Mouse (Mus musculus): Measurements from ENCODE around the gene Ccdc163. TPM values are rescaled to one million over a fixed set of nuclear protein-coding genes. Genes with fewer than 3 reads are reported as not detected.

Gene Ccdc163
- total RNA-seq, 2 experiments from 2014 or later, result 4.2 to 7.6 TPM

DNA sequence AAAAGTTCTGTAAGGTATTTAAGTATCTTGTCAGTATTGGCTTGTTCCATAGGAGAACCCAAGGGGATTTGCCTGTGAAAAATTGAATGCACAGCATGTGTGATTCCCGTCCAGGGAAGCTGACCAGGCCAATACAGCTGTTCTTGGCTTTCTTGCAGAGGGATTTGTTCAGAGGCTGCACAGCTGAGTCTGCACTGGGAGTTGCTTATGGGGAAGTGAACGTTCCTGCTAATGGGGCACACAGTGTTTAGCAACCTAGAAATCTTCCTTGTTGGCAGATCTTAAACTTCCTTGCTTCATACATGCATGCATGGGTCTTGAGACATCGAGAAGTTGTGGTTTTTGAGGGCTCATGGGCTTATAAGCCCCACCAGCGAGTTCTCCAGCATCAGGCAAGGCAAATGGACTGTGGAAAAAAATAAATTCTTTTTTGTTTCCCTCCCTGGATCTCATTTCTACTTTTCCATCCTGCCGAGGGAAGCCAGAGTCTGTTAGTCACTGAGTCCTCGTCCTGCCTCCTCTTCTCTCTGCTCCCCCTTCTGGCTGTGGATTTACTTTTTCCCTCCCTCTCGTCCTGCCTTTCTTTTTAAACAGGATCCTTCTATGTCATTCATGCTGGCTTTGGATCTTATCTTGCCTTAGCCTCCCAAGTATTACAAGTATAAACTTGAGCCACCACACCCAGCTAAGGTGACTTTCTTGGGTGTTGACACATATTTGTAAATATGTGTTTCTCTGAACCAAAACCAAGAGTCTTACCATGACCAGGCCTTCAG lies 79.9 kb downstream of the Ccdc163 start:
- peak overlapping the region; percentile 41 for H3K27ac ChIP-seq
- intact Hi-C loops (cut with DNase I), result no loop called here
- TF ChIP-seq CTCF (IDR thresholded peaks at IDR 0.05), result peak; percentile 30
- no peak for DNase-seq (ENCODE audit: extremely low spot score in 1 of 2, low spot score in 2 of 2)
- no peak overlapping the region for H3K4me3 ChIP-seq

DNA sequence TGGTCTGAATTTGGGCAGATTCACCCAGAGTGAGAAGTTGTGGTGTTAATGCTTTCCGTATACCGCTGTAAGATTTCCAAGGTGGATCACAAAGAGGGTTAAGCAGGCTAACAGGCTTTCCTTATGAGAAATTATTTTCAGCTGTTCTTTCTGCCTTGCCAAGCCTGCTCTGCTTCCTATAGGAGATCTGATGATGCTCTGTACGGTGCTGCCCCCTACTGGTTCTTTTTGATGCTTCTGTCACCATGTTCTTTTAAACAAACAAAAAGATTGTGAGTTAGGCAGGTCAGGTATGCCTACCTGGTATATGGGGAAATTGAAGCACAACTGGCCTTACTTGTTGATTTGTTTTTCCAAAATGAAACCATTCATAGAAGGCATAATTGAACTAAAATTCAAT lies 80.6 kb downstream of the Ccdc163 start:
- peak; percentile 77 to 81 for DNase-seq (ENCODE audit: extremely low spot score in 1 of 2, low spot score in 2 of 2)
- peak; percentile 87 for TF ChIP-seq CTCF (IDR thresholded peaks at IDR 0.05)
- peak overlapping the region; percentile 41 for H3K27ac ChIP-seq
- intact Hi-C loops (cut with DNase I), result loop anchor here (1.0 kb wide), 1 partner anchor 70 kb away; no protein-coding TSS in a partner anchor
- peak overlapping the region; percentile 4; the same call in 1 of the 2 replicates for H3K4me3 ChIP-seq

DNA sequence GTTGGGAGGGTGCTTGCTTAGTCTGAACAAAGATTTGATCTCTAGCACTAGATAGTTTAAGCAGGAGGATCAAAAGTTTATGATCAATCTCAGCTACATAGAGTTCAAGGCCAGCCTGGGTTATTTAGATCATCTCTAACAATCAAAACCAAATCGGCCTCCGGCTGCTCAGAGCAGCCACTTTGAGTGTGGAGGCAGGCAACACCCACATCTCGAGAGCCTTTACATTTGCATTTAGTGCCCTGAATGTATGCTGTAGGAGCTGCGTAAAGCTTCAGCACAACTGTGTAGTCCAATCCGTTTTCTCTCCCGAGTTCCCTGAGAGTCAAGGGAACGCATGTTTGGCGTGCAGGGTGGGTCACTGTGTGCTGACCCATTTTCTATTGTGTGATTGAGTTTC lies 84.1 kb downstream of the Ccdc163 start:
- intact Hi-C loops (cut with DNase I), result no loop called here
- H3K27ac ChIP-seq, result no peak overlapping the region
- no peak for DNase-seq (ENCODE audit: extremely low spot score in 1 of 2, low spot score in 2 of 2)
- no peak overlapping the region for H3K4me3 ChIP-seq
- TF ChIP-seq CTCF (IDR thresholded peaks at IDR 0.05), result no peak

DNA sequence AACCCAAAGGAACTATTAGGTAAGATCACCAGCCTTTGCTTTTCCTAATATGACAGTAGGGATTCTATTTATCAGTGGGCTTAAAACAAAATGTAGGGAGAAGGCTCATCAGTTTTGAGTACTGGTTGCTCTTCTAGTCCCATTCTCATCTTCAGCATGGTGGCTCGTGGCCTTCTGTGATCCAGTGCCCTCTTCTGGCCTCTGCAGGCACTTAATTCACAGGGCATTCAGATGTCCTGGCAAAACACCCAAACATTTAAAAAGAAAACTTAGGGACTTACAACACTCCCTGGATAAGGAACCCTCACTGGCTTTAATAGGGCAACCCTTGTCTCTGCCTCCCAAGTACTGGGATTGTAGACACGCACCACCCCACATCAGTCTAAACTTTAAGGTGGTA lies 86.0 kb downstream of the Ccdc163 start:
- Histone ChIP-seq H3K27ac (no peak overlapping the region), H3K4me3 (no peak overlapping the region)
- TF ChIP-seq CTCF (IDR thresholded peaks at IDR 0.05), result no peak; the same call in 1 of the 2 replicates
- no peak for DNase-seq (ENCODE audit: extremely low spot score in 1 of 2, low spot score in 2 of 2)
- intact Hi-C loops (cut with DNase I), result no loop called here

DNA sequence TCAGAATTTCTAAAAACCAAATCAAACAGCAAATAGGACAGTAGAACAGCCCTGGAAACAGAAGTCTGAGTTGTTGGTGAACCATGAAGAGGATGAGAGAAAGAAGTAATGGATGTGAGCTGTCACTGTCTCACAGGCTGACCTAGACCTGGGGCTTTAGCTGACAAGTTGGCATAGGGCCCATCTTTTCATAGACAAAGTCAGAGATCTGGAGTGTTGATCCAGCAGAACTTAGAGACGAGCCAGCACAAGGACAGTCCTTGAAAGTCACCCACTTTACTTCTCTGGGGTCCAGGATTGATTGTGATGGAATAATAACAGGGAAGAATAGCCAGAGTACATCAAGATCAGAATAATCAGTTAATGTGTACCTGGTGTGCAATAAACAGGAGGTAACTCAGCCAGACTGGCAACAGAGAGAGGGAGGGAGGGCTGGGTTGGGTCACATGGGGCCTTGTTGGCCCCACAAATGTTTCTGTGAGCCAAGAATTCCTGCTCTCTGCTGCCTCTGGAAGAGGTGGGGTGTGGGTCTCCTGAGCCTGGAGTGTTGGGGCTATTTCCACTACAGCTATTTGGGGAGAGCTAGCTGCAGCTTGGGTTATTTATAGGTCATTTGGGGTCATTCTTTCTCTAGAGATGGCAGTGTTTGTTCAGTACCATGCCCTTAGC lies 88.3 kb downstream of the Ccdc163 start:
- DNase-seq (ENCODE audit: extremely low spot score in 1 of 2, low spot score in 2 of 2), result no peak
- Histone ChIP-seq H3K4me3 (no peak overlapping the region), H3K27ac (no peak overlapping the region)
- no peak for TF ChIP-seq CTCF (IDR thresholded peaks at IDR 0.05)
- intact Hi-C loops (cut with DNase I), result no loop called here

DNA sequence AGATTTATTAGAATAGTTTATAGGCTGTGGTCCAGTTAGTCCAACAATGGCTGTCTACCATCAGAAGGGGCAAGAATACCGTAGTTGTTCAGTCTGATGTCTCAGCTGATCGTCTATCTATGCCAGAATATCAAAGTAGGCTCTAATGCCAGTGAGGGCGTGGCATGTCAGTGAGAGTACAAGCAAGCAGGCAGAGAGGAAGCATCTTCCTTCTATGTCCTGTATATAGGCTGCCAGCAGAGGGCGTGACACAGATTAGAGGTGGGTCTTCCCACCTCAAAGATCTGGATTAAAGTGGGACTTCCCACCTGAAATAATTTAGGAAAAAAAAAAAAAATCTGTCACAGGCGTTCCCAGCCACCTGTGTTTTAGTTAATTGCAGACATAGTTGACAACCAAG lies 91.6 kb downstream of the Ccdc163 start:
- no peak for DNase-seq (ENCODE audit: extremely low spot score in 1 of 2, low spot score in 2 of 2)
- Histone ChIP-seq H3K27ac (no peak overlapping the region), H3K4me3 (no peak overlapping the region)
- intact Hi-C loops (cut with DNase I), result no loop called here
- TF ChIP-seq CTCF (IDR thresholded peaks at IDR 0.05), result peak; percentile 48

Other genes starting within 250 kb of the Ccdc163 start
- 100 to 1,000 TPM; 115 to 121 TPM for gene Mast2, start 244.3 kb upstream of the Ccdc163 start, total RNA-seq (2021)
- 10 to 100 TPM; 17.8 to 20.2 TPM for gene Ipp, start 201.0 kb upstream of the Ccdc163 start, total RNA-seq (2021)
- 10 to 100 TPM in 1 of 2 experiments, 1 to 10 TPM in 1; 9.9 to 10.6 TPM for gene Tmem69, start 152.6 kb upstream of the Ccdc163 start, total RNA-seq (2021)
- 10 to 100 TPM; 44.5 to 46.9 TPM for gene Gpbp1l1, start 150.9 kb upstream of the Ccdc163 start, total RNA-seq (2021)
- gene Ccdc17, start 111.9 kb upstream of the Ccdc163 start, total RNA-seq (2021), result 1 to 10 TPM; 5.7 to 6.0 TPM
- 10 to 100 TPM; 32.6 to 34.9 TPM for gene Nasp, start 80.6 kb upstream of the Ccdc163 start, total RNA-seq (2021)
- gene Akr1a1, start 56.8 kb upstream of the Ccdc163 start, total RNA-seq (2021), result 100 to 1,000 TPM; 376 to 408 TPM
- 100 to 1,000 TPM; 136 to 139 TPM for gene Prdx1, start 23.0 kb upstream of the Ccdc163 start, total RNA-seq (2021)
- gene Mmachc, start 103 bp upstream of the Ccdc163 start, total RNA-seq (2021), result 10 to 100 TPM; 15.2 to 15.4 TPM
- 1 to 10 TPM; 3.8 to 4.6 TPM for gene Tesk2, start 12.4 kb downstream of the Ccdc163 start, total RNA-seq (2021)
- gene Toe1, start 99.1 kb downstream of the Ccdc163 start, total RNA-seq (2021), result 10 to 100 TPM; 13.0 to 13.4 TPM
- gene Mutyh, start 99.2 kb downstream of the Ccdc163 start, total RNA-seq (2021), result 1 to 10 TPM; 2.5 to 3.8 TPM
- 1 to 10 TPM; 1.4 to 1.6 TPM for gene Hpdl, start 113.2 kb downstream of the Ccdc163 start, total RNA-seq (2021)
- gene Zswim5, start 168.9 kb downstream of the Ccdc163 start, total RNA-seq (2021), result 10 to 100 TPM in 1 of 2 experiments, 1 to 10 TPM in 1; 9.3 to 11.0 TPM

Data from left cerebral cortex, adult 2 months (tissue).